ENCODE assay signal across 9 mouse cellular contexts in the genomic region with DNA sequence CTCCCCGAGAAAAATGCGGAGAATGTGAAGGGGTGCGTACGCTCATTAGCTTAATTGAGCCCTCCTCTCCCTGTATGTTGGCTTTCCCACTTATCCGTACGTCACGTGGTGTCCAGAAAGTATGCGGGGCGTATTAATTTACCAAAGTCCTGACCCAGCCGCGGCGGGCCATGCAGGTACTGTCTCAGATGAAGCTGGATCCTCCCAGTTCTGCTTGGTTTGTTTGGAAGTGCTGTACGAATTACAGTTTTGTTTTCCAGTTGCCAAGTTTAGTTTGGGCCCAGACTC. TPM values are rescaled to one million over a fixed set of nuclear protein-coding genes. Genes with fewer than 3 reads are reported as not detected.
A peak's percentile ranks its signal among the peaks of the same experiment; 100 is the strongest.
DNase-seq lines count a peak whose midpoint lies in the region; ATAC-seq and TF ChIP-seq lines count a peak whose summit lies in the region.
"Had no signal": no experiment of that assay in that cellular context is flagged by ENCODE, and none has a peak within 500 bp of the region (broad histone marks: within the 10 kb centered on the region; RNA-seq: fewer than 3 reads in every experiment).

No protein-coding gene starts in this region.

- no peak overlapping the region for H3K4me3 ChIP-seq in layer of hippocampus, adult 2 months
- H3K4me3 ChIP-seq in embryonic fibroblast, embryonic 13.5 days (ENCODE audit: insufficient read depth, low read length): no peak overlapping the region
- no peak overlapping the region for H3K4me3 ChIP-seq in limb, embryonic 13.5 days
- no peak overlapping the region for H3K4me3 ChIP-seq in neural tube, embryonic 15.5 days (replicated peaks)

- no peaks in the 10 kb centered on the region for H3K27me3 ChIP-seq in limb, embryonic 13.5 days
- no peaks in the 10 kb centered on the region for H3K27me3 ChIP-seq in neural tube, embryonic 15.5 days (replicated peaks)
- H3K27me3 ChIP-seq: Patski had no signal

- no peak for TF ChIP-seq CTCF in layer of hippocampus, adult 2 months (conservative IDR thresholded peaks at IDR 0.05)
- TF ChIP-seq CTCF in embryonic fibroblast, embryonic 13.5 days (IDR thresholded peaks at IDR 0.05; ENCODE audit: borderline replicate concordance, insufficient read depth, low read length): no peak

- peak overlapping the region; percentile 85; the same call in 1 of the 2 replicates for H3K27ac ChIP-seq in layer of hippocampus, adult 2 months
- peak overlapping the region; percentile 53 for H3K27ac ChIP-seq in embryonic fibroblast, embryonic 13.5 days (ENCODE audit: insufficient read depth, low read length)
- H3K27ac ChIP-seq in limb, embryonic 13.5 days: 0 out of 2 replicates have a peak overlapping the region, but pooled peaks have one; percentile 28
- H3K27ac ChIP-seq in neural tube, embryonic 15.5 days (replicated peaks): no peak overlapping the region

- no peak for TF ChIP-seq POLR2A in embryonic fibroblast, embryonic 13.5 days (IDR thresholded peaks at IDR 0.05; ENCODE audit: low read depth, low read length)

- H3K4me2 ChIP-seq in limb, embryonic 13.5 days (replicated peaks): peak overlapping the region; percentile 28
- H3K4me2 ChIP-seq in neural tube, embryonic 15.5 days: peak overlapping the region; percentile 93

- 55% methylated on average over 13 of the region's 13 CpGs for WGBS in limb, embryonic 13.5 days
- 55% methylated on average over 13 of the region's 13 CpGs for WGBS in neural tube, embryonic 15.5 days

- peaks cover 19% of the 10 kb centered on the region for H3K36me3 ChIP-seq in limb, embryonic 13.5 days
- H3K36me3 ChIP-seq in neural tube, embryonic 15.5 days: peaks cover 19% of the 10 kb centered on the region

- no peaks in the 10 kb centered on the region for H3K9me3 ChIP-seq in limb, embryonic 13.5 days
- no peaks in the 10 kb centered on the region for H3K9me3 ChIP-seq in neural tube, embryonic 15.5 days (replicated peaks)

- ATAC-seq in limb, embryonic 13.5 days (ENCODE audit: low FRiP score, low read depth): no peak
- ATAC-seq in neural tube, embryonic 15.5 days (ENCODE audit: low FRiP score): no peak

- H3K4me1 ChIP-seq in embryonic fibroblast, embryonic 13.5 days (ENCODE audit: control insufficient read depth, insufficient read depth, low read length): peaks cover 40% of the 10 kb centered on the region
- H3K4me1 ChIP-seq in limb, embryonic 13.5 days: peaks cover 56% of the 10 kb centered on the region
- H3K4me1 ChIP-seq in neural tube, embryonic 15.5 days: peaks cover 64% of the 10 kb centered on the region

- no peak for DNase-seq in layer of hippocampus, adult 2 months (ENCODE audit: low spot score in 2 of 2)
- no peak for DNase-seq in layer of hippocampus, postnatal 10 days (ENCODE audit: low spot score in 2 of 2)
- no peak for DNase-seq in spleen, adult 18-20 months
- DNase-seq in retina, postnatal 1 day: no peak
- DNase-seq in thymus, postnatal 10 days (ENCODE audit: low spot score in 2 of 2): no peak

- H3K9ac ChIP-seq in limb, embryonic 13.5 days: peak overlapping the region; percentile 8; the same call in 1 of the 2 replicates
- no peak overlapping the region for H3K9ac ChIP-seq in neural tube, embryonic 15.5 days (replicated peaks)

RNA-seq across cellular contexts. Expression of gene Wsb2, which starts 3.1 kb away (rescaled TPM):
- total RNA-seq in layer of hippocampus, adult 2 months (2021): 100 to 1,000 TPM; 262 to 264 TPM
- 100 to 1,000 TPM; 437 to 454 TPM for total RNA-seq in layer of hippocampus, postnatal 10 days (2021)
- polyA plus RNA-seq in embryonic fibroblast, embryonic 13.5 days (2011; ENCODE audit: insufficient read length, low read depth, missing spikeins): 109 and 138 TPM in 2 replicates
- polyA plus RNA-seq in limb, embryonic 13.5 days (2015; fragmentation: Nextera tagmentation; extraction: Ambion mirVana): 54.9 and 55.2 TPM in 2 replicates
- 255 and 299 TPM in 2 replicates for polyA plus RNA-seq in neural tube, embryonic 15.5 days (2015; fragmentation: Nextera tagmentation; extraction: Ambion mirVana)

RNA-seq across cellular contexts. Expression of gene Rfc5, which starts 28.7 kb away (rescaled TPM):
- total RNA-seq in layer of hippocampus, adult 2 months (2021): 10 to 100 TPM; 13.8 to 18.5 TPM
- total RNA-seq in layer of hippocampus, postnatal 10 days (2021): 10 to 100 TPM; 17.7 to 25.1 TPM
- polyA plus RNA-seq in embryonic fibroblast, embryonic 13.5 days (2011; ENCODE audit: insufficient read length, low read depth, missing spikeins): 38.8 and 51.0 TPM in 2 replicates
- 82.0 and 86.2 TPM in 2 replicates for polyA plus RNA-seq in limb, embryonic 13.5 days (2015; fragmentation: Nextera tagmentation; extraction: Ambion mirVana)
- polyA plus RNA-seq in neural tube, embryonic 15.5 days (2015; fragmentation: Nextera tagmentation; extraction: Ambion mirVana): 24.8 and 41.8 TPM in 2 replicates

RNA-seq across cellular contexts. Expression of gene Vsig10, which starts 41.3 kb away (rescaled TPM):
- 1 to 10 TPM; 1.5 to 2.1 TPM for total RNA-seq in layer of hippocampus, adult 2 months (2021)
- total RNA-seq in layer of hippocampus, postnatal 10 days (2021): 1 to 10 TPM; 2.4 to 4.2 TPM
- polyA plus RNA-seq in embryonic fibroblast, embryonic 13.5 days (2011; ENCODE audit: insufficient read length, low read depth, missing spikeins): 7.5 and 9.3 TPM in 2 replicates
- polyA plus RNA-seq in limb, embryonic 13.5 days (2015; fragmentation: Nextera tagmentation; extraction: Ambion mirVana): 7.6 and 9.6 TPM in 2 replicates
- polyA plus RNA-seq in neural tube, embryonic 15.5 days (2015; fragmentation: Nextera tagmentation; extraction: Ambion mirVana): 1.8 and 2.5 TPM in 2 replicates

RNA-seq across cellular contexts. Expression of gene Ksr2, which starts 53.6 kb away (rescaled TPM):
- 10 to 100 TPM; 40.3 to 44.6 TPM for total RNA-seq in layer of hippocampus, adult 2 months (2021)
- total RNA-seq in layer of hippocampus, postnatal 10 days (2021): 10 to 100 TPM; 33.1 to 34.6 TPM
- not detected in 2 replicates for polyA plus RNA-seq in embryonic fibroblast, embryonic 13.5 days (2011; ENCODE audit: insufficient read length, low read depth, missing spikeins)
- polyA plus RNA-seq in limb, embryonic 13.5 days (2015; fragmentation: Nextera tagmentation; extraction: Ambion mirVana): 0.08 and 0.15 TPM in 2 replicates
- 6.4 and 7.4 TPM in 2 replicates for polyA plus RNA-seq in neural tube, embryonic 15.5 days (2015; fragmentation: Nextera tagmentation; extraction: Ambion mirVana)
- polyA plus RNA-seq: Patski had no signal
